Mouse (Mus musculus) lung, embryonic 15.5 days (tissue): ENCODE measurements around the gene Ush2a. TPM values are rescaled to one million over a fixed set of nuclear protein-coding genes. Genes with fewer than 3 reads are reported as not detected.
A peak's percentile ranks its signal among the peaks of the same experiment; 100 is the strongest.

Source experiments
- ATAC-seq: fragments of 200-750 bp; cut with Nextera tagmentation; 2 replicates; pipeline ENCODE4 v1.8.0; 2017; ENCODE audit warnings: moderate number of reproducible peaks, borderline replicate concordance; ENCODE audit not compliant: low FRiP score, low TSS enrichment; ENCODE audit errors: extremely low read depth
- H3K27ac ChIP-seq: fragments of 300-500 bp; sonication (generic); 2 replicates; pipeline ENCODE4 v1.5.1; 2015; ENCODE audit warnings: moderate library complexity, mild to moderate bottlenecking, inconsistent platforms
- H3K27me3 ChIP-seq: fragments of 300-500 bp; sonication (generic); 2 replicates; pipeline ENCODE4 v1.6.1; 2015; ENCODE audit warnings: inconsistent platforms
- H3K36me3 ChIP-seq: fragments of 300-500 bp; sonication (generic); 2 replicates; pipeline ENCODE4 v1.6.1; 2015; ENCODE audit warnings: inconsistent platforms
- H3K4me1 ChIP-seq: fragments of 300-500 bp; sonication (generic); 2 replicates; pipeline ENCODE4 v1.6.1; 2015; ENCODE audit warnings: inconsistent platforms
- H3K4me2 ChIP-seq: fragments of 300-500 bp; sonication (generic); 2 replicates; pipeline ENCODE4 v1.6.1; 2015; ENCODE audit warnings: inconsistent platforms, mild to moderate bottlenecking, moderate library complexity
- H3K4me3 ChIP-seq: fragments of 300-500 bp; sonication (generic); 2 replicates; pipeline ENCODE4 v1.5.1; 2015; ENCODE audit warnings: mild to moderate bottlenecking, inconsistent platforms
- H3K9ac ChIP-seq: fragments of 300-500 bp; sonication (generic); 2 replicates; pipeline ENCODE4 v1.6.1; 2015; ENCODE audit warnings: inconsistent platforms
- H3K9me3 ChIP-seq: fragments of 300-500 bp; sonication (generic); 2 replicates; pipeline ENCODE4 v1.6.1; 2016; ENCODE audit warnings: inconsistent platforms
- WGBS: fragments of 180-500 bp; shearing (Covaris S2); methylation state at CpG from one replicate; pipeline ENCODE4 v1.1.7; 2015; 5-methylcytosine and 5-hydroxymethylcytosine counted together
- polyA plus RNA-seq: library from polyadenylated mRNA; unstranded; fragments of >200 nt; fragmentation: Nextera tagmentation; extraction: Ambion mirVana; gene quantifications from 2 replicates; pipeline ENCODE4 v1.2.1, GENCODE M21; 2015

The Ush2a gene
- polyA plus RNA-seq, 1 experiment from 2014 or later, result 0.04 TPM

DNA sequence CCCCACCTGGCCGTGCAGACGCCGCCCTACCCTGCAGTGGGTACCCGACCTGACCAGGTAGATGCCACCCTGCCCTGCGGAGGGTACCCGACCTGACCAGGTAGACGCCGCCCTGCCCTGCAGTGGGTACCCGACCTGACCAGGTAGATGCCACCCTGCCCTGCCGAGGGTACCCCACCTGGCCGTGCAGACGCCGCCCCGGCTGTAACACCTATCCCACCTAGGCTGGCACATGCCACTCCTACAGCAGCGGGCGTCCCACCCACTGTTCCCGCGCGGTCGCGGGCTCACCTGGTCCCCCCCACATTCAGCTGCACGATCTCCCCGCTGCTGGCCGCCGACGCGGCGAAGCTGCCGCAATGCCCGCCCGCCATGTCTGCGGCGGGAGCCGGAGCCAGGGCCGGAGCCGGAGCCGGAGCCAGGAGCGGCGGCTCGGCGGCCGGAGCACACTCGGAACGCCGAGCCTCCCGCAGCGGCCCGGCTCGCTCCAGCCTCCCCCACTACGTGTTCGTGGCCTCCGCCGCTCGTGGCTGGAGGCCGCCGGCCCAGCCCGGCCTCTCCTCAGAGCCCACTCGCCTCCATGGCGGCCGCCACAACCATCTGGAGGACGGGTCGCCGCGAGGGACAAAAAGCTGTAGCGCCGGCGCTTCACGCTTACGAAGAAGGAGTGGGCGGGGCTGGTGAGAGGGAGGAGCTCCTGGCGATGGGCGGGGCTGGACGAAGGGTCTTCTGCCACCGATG, 745.6 kb downstream of the Ush2a start, which contains the start of gene Kctd3:
Gene Kctd3, minus strand, starts transcription at position 603 of the 741 bp plus-strand sequence.
- H3K27ac ChIP-seq, result peak within 1 kb of the TSS; percentile 66
- H3K9ac ChIP-seq, result peak within 1 kb of the TSS; percentile 94
- no peaks in the 10 kb centered on the region for H3K27me3 ChIP-seq
- WGBS, result under 1% methylated on average over 74 of the region's 74 CpGs
- no peaks in the 10 kb centered on the region; the same call in 1 of the 2 replicates for H3K36me3 ChIP-seq
- H3K4me1 ChIP-seq, result peaks cover 20% of the 10 kb centered on the region
- peak within 1 kb of the TSS; percentile 85 for H3K4me2 ChIP-seq
- peak; percentile 87 for ATAC-seq
- no peaks in the 10 kb centered on the region for H3K9me3 ChIP-seq
- peak within 1 kb of the TSS; percentile 75 for H3K4me3 ChIP-seq

DNA sequence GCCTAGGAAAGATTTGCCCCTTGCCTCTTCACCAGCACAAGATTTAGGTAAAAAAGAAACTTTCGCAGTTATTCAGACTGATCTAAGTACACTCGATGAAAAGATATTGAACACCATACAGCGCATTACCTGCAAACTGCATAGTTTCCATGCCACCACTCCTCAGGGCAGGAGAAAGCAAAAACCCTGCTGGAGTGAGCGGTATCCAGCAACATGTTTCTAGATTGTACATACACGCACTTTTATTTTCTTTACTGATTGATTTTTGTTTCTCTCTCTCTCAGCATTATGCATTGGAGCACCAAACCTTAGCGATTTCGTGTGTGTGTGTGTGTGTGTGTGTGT, 746.1 kb downstream of the Ush2a start:
- no peak overlapping the region for H3K9ac ChIP-seq
- H3K4me2 ChIP-seq, result peak overlapping the region; percentile 85
- no peaks in the 10 kb centered on the region; the same call in 1 of the 2 replicates for H3K36me3 ChIP-seq
- peaks cover 25% of the 10 kb centered on the region for H3K4me1 ChIP-seq
- ATAC-seq, result peak; percentile 32; the same call in 1 of the 2 replicates
- H3K27ac ChIP-seq, result no peak overlapping the region
- no peaks in the 10 kb centered on the region for H3K9me3 ChIP-seq
- H3K4me3 ChIP-seq, result peak overlapping the region; percentile 75
- WGBS, result 50% methylated on average over 7 of the region's 7 CpGs
- H3K27me3 ChIP-seq, result no peaks in the 10 kb centered on the region

GRCm38 (mm10) chr1:189010671-189011070, 748.8 kb downstream of the Ush2a start:
- Histone ChIP-seq H3K9me3 (no peaks in the 10 kb centered on the region), H3K4me2 (no peak overlapping the region), H3K27me3 (no peaks in the 10 kb centered on the region), H3K4me1 (peaks cover 28% of the 10 kb centered on the region), H3K9ac (no peak overlapping the region), H3K4me3 (no peak overlapping the region), H3K36me3 (no peaks in the 10 kb centered on the region), H3K27ac (no peak overlapping the region)
- WGBS, result 69% methylated on average over 4 of the region's 4 CpGs
- no peak for ATAC-seq

DNA sequence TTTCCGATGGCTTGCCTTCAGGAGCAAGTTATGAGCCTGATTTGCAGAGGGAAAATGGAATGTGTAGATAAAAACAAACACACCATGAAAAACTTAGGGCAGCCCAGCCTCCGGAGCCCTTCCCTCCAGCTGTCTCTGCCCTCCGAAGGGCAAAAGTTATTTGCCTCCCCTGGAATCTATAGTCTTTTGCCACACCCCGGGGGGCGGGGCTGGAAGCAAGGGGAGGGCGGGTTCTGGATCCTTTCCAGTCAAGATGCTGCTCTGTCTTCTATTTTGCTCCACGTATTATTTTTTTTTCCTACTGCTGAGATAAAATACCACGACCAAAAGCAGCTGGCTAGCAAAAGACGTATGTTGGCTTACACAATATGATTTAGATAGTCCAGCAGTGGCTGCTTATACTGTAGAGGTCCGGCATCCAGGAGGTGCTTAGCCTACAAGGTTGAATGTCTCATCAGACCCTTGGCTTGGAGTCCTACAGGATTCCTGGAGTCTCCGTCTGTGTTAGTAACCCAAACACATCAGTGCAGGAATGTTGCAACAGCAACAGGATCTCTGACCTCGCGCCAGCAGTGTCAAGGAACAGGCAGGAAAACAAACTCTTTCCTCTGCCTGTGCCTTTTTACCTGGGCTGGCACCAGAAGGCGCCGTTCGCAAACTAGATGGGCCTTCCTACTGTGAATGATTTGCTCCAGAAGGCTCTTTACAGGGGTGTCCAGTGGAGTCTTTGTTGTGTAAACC, 751.2 kb downstream of the Ush2a start:
- no peaks in the 10 kb centered on the region for H3K36me3 ChIP-seq
- 3% methylated on average over 16 of the region's 16 CpGs for WGBS
- no peak overlapping the region for H3K9ac ChIP-seq
- H3K4me2 ChIP-seq, result peak overlapping the region; percentile 51
- ATAC-seq, result peak; percentile 57
- no peaks in the 10 kb centered on the region for H3K27me3 ChIP-seq
- no peaks in the 10 kb centered on the region for H3K9me3 ChIP-seq
- peak overlapping the region; percentile 3; the same call in 1 of the 2 replicates for H3K4me3 ChIP-seq
- H3K4me1 ChIP-seq, result peaks cover 15% of the 10 kb centered on the region
- H3K27ac ChIP-seq, result peak overlapping the region; percentile 2; the same call in 1 of the 2 replicates

DNA sequence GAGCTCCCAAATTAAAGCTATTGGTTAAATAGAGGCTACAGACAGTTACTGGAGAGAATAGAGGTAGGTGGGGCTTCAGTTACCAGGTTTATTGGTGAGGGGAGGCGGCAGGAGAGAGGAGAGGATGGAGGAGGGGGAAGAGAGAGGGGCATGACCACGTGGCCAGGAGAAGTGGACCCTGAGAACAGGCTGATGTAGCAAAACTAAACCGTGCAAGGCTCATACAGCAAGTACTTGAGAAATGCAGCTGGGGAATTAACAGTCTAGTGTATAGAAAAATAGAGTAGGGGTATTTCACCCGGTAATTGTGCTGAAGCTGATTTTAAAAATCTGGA, 751.7 kb downstream of the Ush2a start:
- no peaks in the 10 kb centered on the region for H3K36me3 ChIP-seq
- ATAC-seq, result peak; percentile 8; the same call in 1 of the 2 replicates
- peaks cover 15% of the 10 kb centered on the region for H3K4me1 ChIP-seq
- H3K4me2 ChIP-seq, result peak overlapping the region; percentile 51
- no peak overlapping the region for H3K9ac ChIP-seq
- WGBS, result 13% methylated on average over 4 of the region's 4 CpGs
- H3K27ac ChIP-seq, result no peak overlapping the region
- H3K27me3 ChIP-seq, result no peaks in the 10 kb centered on the region
- H3K9me3 ChIP-seq, result no peaks in the 10 kb centered on the region
- H3K4me3 ChIP-seq, result no peak overlapping the region
